Mouse (Mus musculus): Measurements from ENCODE around the gene Sema5b.

DNA sequence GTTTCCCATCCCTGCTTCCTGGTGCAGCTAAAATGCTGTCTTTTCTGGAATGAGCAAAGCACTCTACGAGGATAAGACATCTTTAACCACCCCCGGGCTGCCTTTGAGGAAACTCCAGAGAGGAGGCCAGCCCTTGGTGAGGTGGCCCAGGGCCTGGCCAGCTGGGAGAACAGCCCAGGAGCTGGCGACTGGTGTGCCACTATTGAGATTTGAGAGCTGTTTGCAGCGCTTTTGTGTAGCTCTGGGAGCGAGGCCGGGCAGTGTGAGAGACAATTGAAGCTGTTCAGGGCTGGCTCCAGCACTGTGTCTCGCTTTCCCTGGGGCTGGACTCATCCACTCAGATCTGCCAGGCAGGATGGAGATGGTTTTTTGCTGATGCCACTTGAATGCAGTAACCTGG lies 40.4 kb downstream of the Sema5b start:
- TF ChIP-seq POLR2A (IDR thresholded peaks at IDR 0.05; ENCODE audit: extremely low read depth, insufficient read depth, low read length) (no peak), CTCF (IDR thresholded peaks at IDR 0.05; ENCODE audit: low read depth, low read length) (no peak)
